Mouse (Mus musculus): ENCODE measurements around the gene Def8. TPM values are rescaled to one million over a fixed set of nuclear protein-coding genes. Genes with fewer than 3 reads are reported as not detected.

Def8 gene
- polyA plus RNA-seq, 1 experiment from 2014 or later: 35.7 TPM

DNA sequence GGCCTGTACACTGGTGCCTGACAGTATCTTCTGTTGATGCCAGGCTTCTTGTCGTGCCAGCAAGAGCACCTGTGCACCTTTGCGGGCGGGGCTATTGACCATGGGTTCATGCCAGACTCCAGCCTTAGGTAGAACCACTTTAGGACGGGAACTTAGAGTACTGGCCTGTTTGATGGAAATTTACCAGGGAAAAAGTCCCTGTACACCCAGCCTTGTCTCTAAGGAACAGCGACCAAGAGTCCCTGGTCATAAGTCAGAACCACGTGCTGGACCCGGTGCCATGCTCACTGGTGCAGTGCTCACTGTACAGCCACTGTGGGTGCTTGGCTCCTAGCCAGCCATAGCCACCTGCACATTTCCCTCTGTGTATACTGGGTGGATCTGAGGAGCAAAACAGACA, 34.3 kb upstream of the Def8 start:
- Histone ChIP-seq H3K9ac (ENCODE audit: low read depth, low read length) (no peak overlapping the region), H3K27me3 (ENCODE audit: control insufficient read depth, insufficient read depth, low read length) (no peaks in the 10 kb centered on the region), H3K36me3 (ENCODE audit: control insufficient read depth, insufficient read depth, low read length) (peaks cover 96% of the 10 kb centered on the region), H3K9me3 (ENCODE audit: control insufficient read depth, low read length) (no peaks in the 10 kb centered on the region), H3K4me3 (ENCODE audit: low read length) (no peak overlapping the region), H3K4me1 (ENCODE audit: control insufficient read depth, insufficient read depth, low read length) (no peaks in the 10 kb centered on the region), H3K4me2 (replicated peaks; ENCODE audit: low read depth, low read length) (no peak overlapping the region), H3K27ac (ENCODE audit: low read depth, low read length) (no peak overlapping the region)
- ATAC-seq (ENCODE audit: low FRiP score, low TSS enrichment): no peak
- 98% methylated on average over 7 of the region's 7 CpGs for WGBS

DNA sequence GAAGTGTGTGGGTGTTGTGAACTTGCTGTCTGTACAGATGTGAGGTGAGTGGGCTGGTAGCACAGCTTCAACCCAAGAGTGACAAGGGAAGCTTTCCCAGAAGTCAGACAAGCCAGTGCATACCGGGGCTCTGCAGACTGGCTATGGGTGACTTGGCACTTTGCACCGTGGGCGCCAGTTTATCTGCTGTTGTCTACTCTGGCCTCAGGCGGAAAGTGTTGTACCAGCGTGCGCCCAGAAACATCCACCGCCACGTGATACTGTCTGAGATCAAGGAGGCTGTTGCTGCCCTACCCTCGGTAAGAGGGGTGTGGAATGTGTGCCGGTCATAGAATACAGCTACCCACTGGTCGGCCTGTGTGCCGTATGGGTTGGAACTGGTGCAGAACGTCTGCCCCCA, 25.0 kb upstream of the Def8 start:
- H3K4me1 ChIP-seq (ENCODE audit: control insufficient read depth, insufficient read depth, low read length): no peaks in the 10 kb centered on the region
- H3K4me3 ChIP-seq (ENCODE audit: low read length): no peak overlapping the region
- no peaks in the 10 kb centered on the region for H3K9me3 ChIP-seq (ENCODE audit: control insufficient read depth, low read length)
- H3K27me3 ChIP-seq (ENCODE audit: control insufficient read depth, insufficient read depth, low read length): no peaks in the 10 kb centered on the region
- H3K4me2 ChIP-seq (replicated peaks; ENCODE audit: low read depth, low read length): no peak overlapping the region
- WGBS: 91% methylated on average over 13 of the region's 13 CpGs
- H3K36me3 ChIP-seq (ENCODE audit: control insufficient read depth, insufficient read depth, low read length): peaks cover 96% of the 10 kb centered on the region
- no peak overlapping the region for H3K9ac ChIP-seq (ENCODE audit: low read depth, low read length)
- ATAC-seq (ENCODE audit: low FRiP score, low TSS enrichment): no peak
- no peak overlapping the region for H3K27ac ChIP-seq (ENCODE audit: low read depth, low read length)

DNA sequence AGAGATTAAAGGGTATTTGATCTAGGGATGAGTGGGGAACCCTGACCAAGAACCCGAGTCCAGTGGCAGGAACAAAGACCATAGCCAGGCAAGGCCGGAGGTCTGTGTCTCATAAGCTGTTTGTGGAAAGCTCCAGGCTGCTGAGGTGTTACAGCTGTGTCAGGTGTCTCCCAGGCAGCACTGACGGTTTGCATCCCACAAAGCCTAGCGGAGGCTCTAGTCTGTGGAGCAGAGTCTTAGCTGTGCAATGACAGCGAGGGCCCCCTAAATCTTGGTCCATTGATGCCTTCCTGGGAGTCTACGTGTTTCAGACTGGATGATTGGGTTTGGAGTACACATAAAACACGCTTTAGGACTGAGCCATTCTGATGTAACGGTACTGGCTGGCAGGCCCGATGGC, 21.4 kb upstream of the Def8 start:
- H3K27ac ChIP-seq (ENCODE audit: low read depth, low read length): no peak overlapping the region
- H3K36me3 ChIP-seq (ENCODE audit: control insufficient read depth, insufficient read depth, low read length): peaks cover 65% of the 10 kb centered on the region
- no peak overlapping the region for H3K4me3 ChIP-seq (ENCODE audit: low read length)

DNA sequence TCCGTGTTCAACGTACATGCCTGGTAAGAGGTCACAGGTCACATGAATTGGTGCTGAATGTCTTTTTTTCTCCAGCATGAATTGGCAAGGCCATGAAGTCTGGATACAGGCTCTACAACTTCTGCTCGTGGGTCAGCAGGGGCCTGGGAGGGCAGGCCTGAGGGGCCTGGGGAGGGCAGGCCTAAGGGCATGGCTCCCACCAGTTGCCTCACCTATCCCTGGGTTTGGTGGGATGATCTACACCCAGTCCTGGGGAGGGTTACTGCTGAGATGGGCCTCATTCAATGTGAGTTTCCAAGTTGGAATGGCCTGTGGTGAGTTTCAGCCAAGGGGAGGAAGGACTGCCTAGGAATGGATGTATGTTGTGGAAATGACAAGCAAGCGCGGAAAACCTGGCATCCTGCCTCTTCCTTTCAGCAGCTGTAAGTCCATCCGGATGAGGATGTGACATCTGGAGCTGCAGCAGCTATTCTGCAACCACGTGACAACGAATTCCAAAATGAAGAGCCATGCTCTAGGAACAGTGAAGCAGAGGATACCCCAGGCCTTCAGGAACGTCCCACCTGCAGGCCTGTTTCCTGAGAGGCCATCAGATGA, 20.5 kb upstream of the Def8 start:
- Histone ChIP-seq H3K9me3 (ENCODE audit: control insufficient read depth, low read length) (no peaks in the 10 kb centered on the region), H3K4me3 (ENCODE audit: low read length) (no peak overlapping the region), H3K27me3 (ENCODE audit: control insufficient read depth, insufficient read depth, low read length) (0 out of 2 replicates have a peak, but pooled peaks cover 4% of the 10 kb centered on the region), H3K9ac (ENCODE audit: low read depth, low read length) (no peak overlapping the region), H3K4me2 (replicated peaks; ENCODE audit: low read depth, low read length) (no peak overlapping the region), H3K36me3 (ENCODE audit: control insufficient read depth, insufficient read depth, low read length) (peaks cover 56% of the 10 kb centered on the region), H3K4me1 (ENCODE audit: control insufficient read depth, insufficient read depth, low read length) (no peaks in the 10 kb centered on the region), H3K27ac (ENCODE audit: low read depth, low read length) (no peak overlapping the region)
- 90% methylated on average over 9 of the region's 9 CpGs for WGBS
- no peak for ATAC-seq (ENCODE audit: low FRiP score, low TSS enrichment)

More for the DNA sequence above, 21.4 kb upstream of the Def8 start:
- 89% methylated on average over 9 of the region's 9 CpGs for WGBS
- Histone ChIP-seq H3K4me1 (ENCODE audit: control insufficient read depth, insufficient read depth, low read length) (no peaks in the 10 kb centered on the region), H3K4me2 (replicated peaks; ENCODE audit: low read depth, low read length) (no peak overlapping the region), H3K9me3 (ENCODE audit: control insufficient read depth, low read length) (no peaks in the 10 kb centered on the region), H3K9ac (ENCODE audit: low read depth, low read length) (no peak overlapping the region), H3K27me3 (ENCODE audit: control insufficient read depth, insufficient read depth, low read length) (0 out of 2 replicates have a peak, but pooled peaks cover 4% of the 10 kb centered on the region)
- ATAC-seq (ENCODE audit: low FRiP score, low TSS enrichment): no peak

DNA sequence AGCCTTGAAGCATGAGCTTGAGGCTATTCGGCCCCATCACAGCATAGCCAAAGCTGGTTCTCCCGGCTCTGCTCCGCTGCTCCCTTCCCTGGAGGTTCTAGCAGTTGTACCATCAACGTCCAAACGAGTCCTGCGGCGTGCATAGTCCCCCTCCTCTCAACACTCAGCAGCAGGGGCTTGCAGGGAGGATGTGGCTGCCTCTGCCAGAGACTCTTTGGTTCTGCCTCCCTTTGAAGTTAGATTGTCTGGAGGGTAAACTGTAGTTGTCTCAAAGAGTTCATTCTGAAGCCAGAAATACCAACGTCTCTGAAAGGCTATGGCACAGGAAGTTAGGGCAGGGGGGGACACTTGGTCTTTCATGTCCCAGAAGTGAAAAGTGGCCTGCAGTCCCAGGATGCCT, 18.8 kb upstream of the Def8 start:
- no peak overlapping the region for H3K4me2 ChIP-seq (replicated peaks; ENCODE audit: low read depth, low read length)
- peaks cover 39% of the 10 kb centered on the region for H3K36me3 ChIP-seq (ENCODE audit: control insufficient read depth, insufficient read depth, low read length)
- peaks cover 4% of the 10 kb centered on the region; the same call in 1 of the 2 replicates for H3K27me3 ChIP-seq (ENCODE audit: control insufficient read depth, insufficient read depth, low read length)
- no peak overlapping the region for H3K27ac ChIP-seq (ENCODE audit: low read depth, low read length)
- no peak overlapping the region for H3K9ac ChIP-seq (ENCODE audit: low read depth, low read length)
- no peaks in the 10 kb centered on the region for H3K4me1 ChIP-seq (ENCODE audit: control insufficient read depth, insufficient read depth, low read length)
- H3K9me3 ChIP-seq (ENCODE audit: control insufficient read depth, low read length): no peaks in the 10 kb centered on the region
- no peak for ATAC-seq (ENCODE audit: low FRiP score, low TSS enrichment)
- WGBS: 36% methylated on average over 8 of the region's 8 CpGs
- no peak overlapping the region for H3K4me3 ChIP-seq (ENCODE audit: low read length)

DNA sequence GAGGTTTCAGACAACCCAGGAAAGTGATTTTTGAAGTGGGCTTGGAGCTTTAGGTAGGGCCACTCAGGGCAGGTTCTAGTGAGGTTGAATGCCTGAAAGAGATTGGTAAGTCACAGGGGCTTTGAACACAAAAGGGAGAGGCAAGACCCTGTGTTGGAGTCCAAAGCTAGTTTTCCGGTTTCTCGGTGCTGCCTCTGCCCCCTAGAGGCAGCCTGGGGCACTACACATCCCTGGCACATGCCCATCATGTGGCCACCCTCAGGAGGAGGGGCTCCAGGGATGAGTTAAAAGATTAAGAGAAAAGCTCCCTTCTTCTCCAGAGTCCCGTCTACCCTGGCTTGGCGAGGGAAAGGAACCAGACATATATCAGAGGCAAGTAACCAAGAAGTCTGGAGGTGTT, 16.5 kb upstream of the Def8 start, which contains the start of gene Mc1r:
Gene Mc1r (plus strand): TSS at position 322 of the 400 bp plus-strand sequence.
- Histone ChIP-seq H3K36me3 (ENCODE audit: control insufficient read depth, insufficient read depth, low read length) (peaks cover 17% of the 10 kb centered on the region), H3K9ac (ENCODE audit: low read depth, low read length) (no peak within 1 kb of the TSS), H3K4me3 (ENCODE audit: low read length) (no peak within 1 kb of the TSS), H3K27ac (ENCODE audit: low read depth, low read length) (no peak within 1 kb of the TSS), H3K9me3 (ENCODE audit: control insufficient read depth, low read length) (no peaks in the 10 kb centered on the region), H3K4me1 (ENCODE audit: control insufficient read depth, insufficient read depth, low read length) (peaks cover 6% of the 10 kb centered on the region; the same call in 1 of the 2 replicates), H3K27me3 (ENCODE audit: control insufficient read depth, insufficient read depth, low read length) (peaks cover 24% of the 10 kb centered on the region), H3K4me2 (replicated peaks; ENCODE audit: low read depth, low read length) (no peak within 1 kb of the TSS)
- WGBS: 15% methylated on average over 4 of the region's 4 CpGs
- ATAC-seq (ENCODE audit: low FRiP score, low TSS enrichment): no peak

DNA sequence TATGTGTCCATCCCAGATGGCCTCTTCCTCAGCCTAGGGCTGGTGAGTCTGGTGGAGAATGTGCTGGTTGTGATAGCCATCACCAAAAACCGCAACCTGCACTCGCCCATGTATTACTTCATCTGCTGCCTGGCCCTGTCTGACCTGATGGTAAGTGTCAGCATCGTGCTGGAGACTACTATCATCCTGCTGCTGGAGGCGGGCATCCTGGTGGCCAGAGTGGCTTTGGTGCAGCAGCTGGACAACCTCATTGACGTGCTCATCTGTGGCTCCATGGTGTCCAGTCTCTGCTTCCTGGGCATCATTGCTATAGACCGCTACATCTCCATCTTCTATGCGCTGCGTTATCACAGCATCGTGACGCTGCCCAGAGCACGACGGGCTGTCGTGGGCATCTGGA, 15.7 kb upstream of the Def8 start:
- Histone ChIP-seq H3K27me3 (ENCODE audit: control insufficient read depth, insufficient read depth, low read length) (peaks cover 32% of the 10 kb centered on the region), H3K4me1 (ENCODE audit: control insufficient read depth, insufficient read depth, low read length) (peaks cover 6% of the 10 kb centered on the region; the same call in 1 of the 2 replicates), H3K4me3 (ENCODE audit: low read length) (no peak overlapping the region), H3K4me2 (replicated peaks; ENCODE audit: low read depth, low read length) (no peak overlapping the region), H3K9me3 (ENCODE audit: control insufficient read depth, low read length) (no peaks in the 10 kb centered on the region), H3K27ac (ENCODE audit: low read depth, low read length) (no peak overlapping the region), H3K9ac (ENCODE audit: low read depth, low read length) (no peak overlapping the region), H3K36me3 (ENCODE audit: control insufficient read depth, insufficient read depth, low read length) (peaks cover 8% of the 10 kb centered on the region)
- WGBS: 91% methylated on average over 13 of the region's 13 CpGs
- ATAC-seq (ENCODE audit: low FRiP score, low TSS enrichment): no peak

DNA sequence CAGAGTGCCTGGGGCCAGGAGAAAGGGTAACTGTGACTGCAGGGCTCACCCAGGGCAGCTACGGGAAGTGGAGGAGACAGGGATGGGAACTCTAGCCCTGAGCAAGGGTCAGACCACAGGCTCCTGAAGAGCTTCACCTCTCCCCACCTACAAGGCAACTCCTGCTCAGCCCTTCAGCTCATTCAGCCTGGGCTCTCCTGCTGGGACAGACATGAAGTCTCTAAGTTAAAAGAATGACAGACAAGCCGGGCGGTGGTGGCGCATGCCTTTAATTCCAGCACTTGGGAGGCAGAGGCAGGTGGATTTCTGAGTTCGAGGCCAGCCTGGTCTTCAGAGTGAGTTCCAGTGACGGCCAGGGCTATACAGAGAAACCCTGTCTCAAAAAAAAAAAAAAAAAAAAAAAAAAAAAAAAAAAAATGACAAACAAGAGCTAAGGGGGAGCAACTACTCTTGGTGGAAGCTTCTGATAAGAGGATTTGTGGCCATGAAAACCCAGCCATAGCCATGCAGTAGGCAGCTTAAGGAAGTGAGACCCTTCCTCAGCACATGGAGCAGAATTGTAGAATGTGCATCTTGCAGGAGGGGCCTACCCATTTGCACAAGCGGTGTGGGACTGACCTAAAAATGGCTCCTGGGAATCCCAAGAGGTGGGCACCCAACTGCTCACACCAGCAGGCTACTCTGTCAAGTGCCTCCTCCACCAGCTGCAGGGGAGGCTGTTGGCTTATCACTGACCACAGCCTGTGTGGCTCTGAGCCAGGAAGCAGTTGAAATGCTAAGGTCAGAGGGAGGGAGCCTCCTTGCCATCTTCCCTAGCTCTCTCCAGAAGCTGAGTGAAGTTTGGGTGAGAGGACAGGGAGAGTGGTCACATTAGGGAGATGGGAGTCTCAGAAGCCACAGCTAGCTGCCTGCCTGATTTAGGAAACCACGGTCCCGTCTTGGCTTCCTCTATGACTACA, 14.5 kb upstream of the Def8 start:
- no peak for ATAC-seq (ENCODE audit: low FRiP score, low TSS enrichment)
- peaks cover 45% of the 10 kb centered on the region for H3K27me3 ChIP-seq (ENCODE audit: control insufficient read depth, insufficient read depth, low read length)

More for the DNA sequence above, 14.5 kb upstream of the Def8 start:
- no peak overlapping the region for H3K4me3 ChIP-seq (ENCODE audit: low read length)
- no peaks in the 10 kb centered on the region for H3K9me3 ChIP-seq (ENCODE audit: control insufficient read depth, low read length)
- no peak overlapping the region for H3K27ac ChIP-seq (ENCODE audit: low read depth, low read length)
- WGBS: 78% methylated on average over 9 of the region's 9 CpGs
- H3K4me2 ChIP-seq (replicated peaks; ENCODE audit: low read depth, low read length): no peak overlapping the region
- no peaks in the 10 kb centered on the region for H3K36me3 ChIP-seq (ENCODE audit: control insufficient read depth, insufficient read depth, low read length)
- H3K9ac ChIP-seq (ENCODE audit: low read depth, low read length): no peak overlapping the region
- H3K4me1 ChIP-seq (ENCODE audit: control insufficient read depth, insufficient read depth, low read length): peaks cover 6% of the 10 kb centered on the region; the same call in 1 of the 2 replicates
